Mouse (Mus musculus) frontal cortex, postnatal 14 days (tissue): ENCODE measurements around the gene Zc3hc1.

Experiments
- DNase-seq, 2 experiments: peaks; one replicate each; pipeline ENCODE4 v3.0.0; 2022; ENCODE audit warnings: low spot score in 2 of 2

Gene Zc3hc1

GRCm38 (mm10) chr6:30374731-30375510, 15.9 kb downstream of the Zc3hc1 start:
- no peak for DNase-seq

GRCm38 (mm10) chr6:30372627-30373369, 18.0 kb downstream of the Zc3hc1 start:
- no peak for DNase-seq

GRCm38 (mm10) chr6:30369291-30369690, 21.5 kb downstream of the Zc3hc1 start:
- DNase-seq, result no peak

GRCm38 (mm10) chr6:30363808-30364207, 27.0 kb downstream of the Zc3hc1 start:
- no peak for DNase-seq

- DNase-seq, result no peak
Observed at GRCm38 (mm10) chr6:30359762-30360509, 30.9 kb downstream of the Zc3hc1 start.

- DNase-seq, result peak; percentile 56 to 81
Observed at GRCm38 (mm10) chr6:30357561-30358177, 33.2 kb downstream of the Zc3hc1 start.

- no peak for DNase-seq
Observed at GRCm38 (mm10) chr6:30356680-30357079, 34.1 kb downstream of the Zc3hc1 start.

GRCm38 (mm10) chr6:30356161-30356560, 34.7 kb downstream of the Zc3hc1 start:
- DNase-seq, result no peak

- DNase-seq, result no peak
Observed at GRCm38 (mm10) chr6:30355701-30356100, 35.1 kb downstream of the Zc3hc1 start.

- DNase-seq, result no peak
Observed at GRCm38 (mm10) chr6:30354760-30355159, 36.1 kb downstream of the Zc3hc1 start.

GRCm38 (mm10) chr6:30353661-30354060, 37.2 kb downstream of the Zc3hc1 start:
- no peak for DNase-seq

- DNase-seq, result no peak
Observed at GRCm38 (mm10) chr6:30352762-30353161, 38.1 kb downstream of the Zc3hc1 start.

GRCm38 (mm10) chr6:30351290-30351689, 39.5 kb downstream of the Zc3hc1 start:
- DNase-seq, result no peak

- DNase-seq, result no peak
Observed at GRCm38 (mm10) chr6:30347288-30347801, 43.5 kb downstream of the Zc3hc1 start.

GRCm38 (mm10) chr6:30346737-30347136, 44.1 kb downstream of the Zc3hc1 start:
- DNase-seq, result no peak

GRCm38 (mm10) chr6:30344032-30344431, 46.8 kb downstream of the Zc3hc1 start:
- no peak for DNase-seq

- DNase-seq, result no peak
Observed at GRCm38 (mm10) chr6:30340231-30340873, 50.5 kb downstream of the Zc3hc1 start.

- peak in 1 of 2 experiments; percentile 50 for DNase-seq
Observed at GRCm38 (mm10) chr6:30336912-30337311, 53.9 kb downstream of the Zc3hc1 start.

GRCm38 (mm10) chr6:30332262-30332661, 58.6 kb downstream of the Zc3hc1 start:
- no peak for DNase-seq

- no peak for DNase-seq
Observed at GRCm38 (mm10) chr6:30330706-30331105, 60.1 kb downstream of the Zc3hc1 start.

GRCm38 (mm10) chr6:30325932-30326501, 64.8 kb downstream of the Zc3hc1 start:
- DNase-seq, result no peak
